Mouse (Mus musculus) C2C12 (cell line): Measurements from ENCODE around the gene Akap6.

Experiments
- MAX ChIP-seq: IDR thresholded peaks from one replicate; pipeline ENCODE4 v1.6.1; 2011; ENCODE audit warnings: mild to moderate bottlenecking, control low read depth
- MYOD1 ChIP-seq: IDR thresholded peaks from one replicate; pipeline ENCODE4 v1.6.1; 2011; ENCODE audit warnings: low read depth; ENCODE audit not compliant: control insufficient read depth, insufficient read length
- MYOG ChIP-seq: IDR thresholded peaks from one replicate; pipeline ENCODE4 v1.6.1; 2011; ENCODE audit not compliant: control insufficient read depth, insufficient read length; ENCODE audit errors: extremely low read depth

GRCm38 (mm10) chr12:52795551-52796470 is 96.6 kb downstream of the Akap6 start:
- TF ChIP-seq MAX (no peak), MYOD1 (no peak), MYOG (no peak)
